Mouse (Mus musculus) kidney, adult 8-10 months (tissue): ENCODE data around the gene Sorbs2.

Experiments used
- DNase-seq, 2 experiments: peaks; one replicate each; pipeline ENCODE4 v3.0.0; 2022

The Sorbs2 gene

DNA sequence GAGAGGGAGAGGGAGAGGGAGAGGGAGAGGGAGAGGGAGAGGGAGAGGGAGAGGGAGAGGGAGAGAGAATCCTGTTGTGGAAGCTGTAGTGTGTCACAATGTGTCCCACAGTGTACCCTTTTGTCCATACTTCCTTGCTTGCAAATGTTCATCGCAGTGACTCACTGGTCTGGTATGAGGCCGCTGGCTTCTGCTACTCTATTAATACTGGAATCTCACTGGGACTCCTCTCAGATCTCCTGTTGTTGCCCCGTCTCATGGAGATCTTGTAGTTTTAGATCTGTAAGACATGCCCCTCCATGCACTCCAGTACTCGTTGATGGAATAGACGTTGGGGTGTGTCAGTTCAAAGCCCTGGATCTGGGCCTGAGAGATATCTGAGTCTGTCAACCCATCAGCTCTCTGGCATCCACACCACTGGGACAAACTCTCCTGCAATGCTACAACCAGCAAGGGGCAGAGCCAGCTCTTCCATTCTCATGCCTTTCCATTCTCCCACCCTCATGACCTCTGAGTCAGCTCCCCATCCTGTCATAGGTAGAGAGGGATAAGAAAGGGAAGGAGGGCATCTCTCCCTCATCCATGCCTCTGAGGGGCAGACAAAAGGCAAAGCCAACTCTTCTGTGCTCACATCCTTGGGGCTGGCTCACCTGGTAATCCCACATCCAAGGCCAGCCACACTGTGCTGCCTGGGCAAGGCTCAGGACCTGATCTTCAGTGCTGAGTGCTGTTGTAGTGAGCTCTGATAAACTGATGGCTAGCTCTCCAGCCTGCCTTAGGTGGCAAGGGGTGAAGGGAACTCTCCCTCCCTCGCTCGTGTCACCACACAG lies 72.3 kb downstream of the Sorbs2 start:
- DNase-seq = no peak

DNA sequence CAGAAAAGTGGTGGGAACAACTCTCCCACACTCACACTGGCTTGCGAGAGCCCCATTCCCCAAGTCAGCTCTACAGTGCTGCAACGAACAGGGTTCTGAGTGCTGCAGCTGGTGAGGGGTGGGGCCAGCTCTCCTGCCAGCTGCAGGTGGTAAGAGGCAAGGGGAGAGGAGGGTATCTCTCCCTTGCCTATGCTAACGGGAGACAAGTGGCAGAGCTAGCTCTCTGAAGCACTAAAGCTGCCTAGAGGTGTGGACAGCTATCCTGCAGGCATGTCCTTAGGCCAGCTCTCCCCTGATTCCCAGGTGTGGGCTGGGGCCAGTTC lies 72.9 kb downstream of the Sorbs2 start:
- no peak for DNase-seq

DNA sequence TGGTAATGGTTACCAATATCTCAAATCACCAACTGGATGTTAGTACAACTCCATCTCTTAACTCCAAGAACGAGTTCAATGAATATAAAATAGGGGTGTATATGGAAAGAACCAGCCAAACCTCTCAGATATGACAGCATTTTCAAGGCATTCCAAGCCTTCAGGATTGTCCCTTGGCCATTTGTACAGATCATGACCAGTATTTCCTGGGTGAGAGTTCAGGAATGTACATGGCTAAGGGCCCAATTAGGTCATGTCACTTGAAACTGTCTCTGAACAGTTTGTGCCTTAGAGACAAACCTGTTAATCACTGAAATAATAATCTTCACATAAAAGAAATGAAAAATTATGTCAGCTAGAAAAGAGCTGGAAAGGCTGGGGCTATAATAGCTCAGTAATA lies 76.3 kb downstream of the Sorbs2 start:
- DNase-seq = peak in 1 of 2 experiments; percentile 30

DNA sequence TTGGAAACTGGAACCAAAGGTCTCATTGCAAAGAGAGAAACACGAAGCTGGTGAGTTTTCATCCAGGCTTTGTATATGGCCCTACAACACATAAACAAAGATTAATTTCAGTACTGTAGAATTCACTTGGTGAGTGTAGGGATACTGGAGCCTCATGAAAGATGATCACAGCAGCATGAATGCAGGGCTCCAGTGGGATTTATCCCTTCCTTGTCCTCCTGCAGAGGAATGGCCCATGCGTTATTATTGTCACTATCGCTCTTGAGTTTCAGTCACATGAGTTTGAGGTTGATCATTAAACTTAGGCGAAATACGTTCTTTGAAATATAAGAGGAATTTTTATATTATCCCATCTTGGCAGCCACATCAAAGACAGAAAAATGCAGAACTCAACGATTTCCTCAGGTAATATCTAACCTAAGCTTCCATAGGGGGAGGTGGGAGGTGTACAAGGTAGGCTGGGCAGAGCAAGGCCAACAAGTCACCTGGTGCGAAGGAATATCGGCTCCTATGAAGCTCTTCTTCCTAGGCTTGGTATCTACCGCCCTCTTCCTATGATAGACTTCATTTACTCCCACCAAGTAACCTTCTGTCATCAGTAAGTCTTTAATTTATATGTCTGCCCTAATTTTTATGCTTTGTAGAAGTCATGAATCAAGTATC lies 76.9 kb downstream of the Sorbs2 start:
- DNase-seq = no peak

DNA sequence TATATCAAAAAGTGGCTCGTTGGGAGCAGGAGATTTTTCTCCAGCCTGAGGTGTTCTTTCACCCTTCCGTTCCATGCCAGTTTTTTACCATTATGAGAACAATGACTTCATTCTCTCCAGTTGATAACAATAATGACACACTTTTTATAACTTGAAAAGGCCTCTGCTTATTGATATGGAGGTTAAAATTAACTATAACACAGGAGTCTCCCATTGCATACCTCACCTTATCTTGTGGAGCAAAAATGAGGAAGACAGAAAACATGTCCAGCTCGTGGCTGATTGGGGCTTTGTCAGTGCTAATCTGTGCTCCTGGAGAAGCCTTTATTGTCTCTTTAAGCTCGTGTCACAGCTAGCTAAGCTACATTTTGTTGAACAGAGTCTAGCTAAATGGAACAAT lies 77.6 kb downstream of the Sorbs2 start:
- no peak for DNase-seq

DNA sequence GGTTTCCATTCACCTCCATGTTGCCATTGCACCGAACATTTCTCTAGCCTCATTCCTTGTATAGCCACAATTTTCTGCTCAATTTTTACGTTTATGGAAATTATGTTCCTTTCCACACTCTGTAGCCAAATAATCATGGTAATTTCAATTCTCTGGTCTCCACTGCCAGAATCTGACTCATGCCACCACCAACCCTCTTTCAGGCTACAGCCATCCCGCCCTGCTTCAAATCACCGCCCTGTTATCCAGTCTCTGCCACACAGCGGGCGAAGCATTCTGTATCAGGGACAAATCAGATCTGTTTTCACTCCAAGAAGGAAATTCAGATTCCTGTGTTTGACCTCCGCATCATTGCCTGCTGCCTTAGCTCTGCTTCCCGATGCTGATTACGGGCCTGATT lies 79.4 kb downstream of the Sorbs2 start:
- DNase-seq = no peak

DNA sequence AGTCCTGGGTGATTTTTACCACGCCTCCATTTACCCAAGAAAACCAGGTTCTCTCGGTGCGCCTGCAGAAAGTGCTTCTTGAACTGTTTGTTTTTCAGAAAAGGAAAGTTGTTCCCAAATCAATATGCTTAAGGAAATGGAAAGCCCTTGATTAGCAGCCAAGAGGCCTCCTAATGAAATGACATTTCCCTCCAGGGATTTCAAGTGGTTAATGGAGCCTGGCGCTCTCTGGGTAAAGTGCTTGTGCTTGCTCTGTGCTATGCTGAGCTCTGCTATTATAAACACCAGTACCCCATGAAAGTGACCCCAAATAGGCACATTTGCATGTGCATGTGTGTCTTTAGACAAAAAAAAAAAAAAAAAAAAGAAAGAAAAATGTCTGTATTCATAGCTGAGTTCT lies 84.3 kb downstream of the Sorbs2 start:
- peak; percentile 33 to 69 for DNase-seq

DNA sequence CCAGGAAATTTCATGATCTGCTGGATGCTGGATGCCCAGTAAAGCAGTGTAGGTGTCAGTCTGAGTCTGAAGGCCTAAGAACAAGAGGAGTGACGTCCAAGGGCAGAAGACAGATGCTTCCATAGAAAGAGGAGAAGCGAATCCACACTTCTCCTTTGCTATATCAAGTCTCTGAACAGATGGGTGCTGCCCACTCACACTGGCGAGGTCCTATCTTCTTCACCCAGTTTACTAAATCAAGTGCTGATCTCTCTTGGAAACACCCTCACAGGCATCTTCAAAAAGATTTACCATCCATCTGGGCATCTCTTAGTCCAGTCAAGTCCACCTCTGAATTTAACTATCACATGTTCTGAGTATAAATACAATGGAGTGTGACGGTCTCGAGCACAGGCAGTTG lies 86.1 kb downstream of the Sorbs2 start:
- DNase-seq = no peak

DNA sequence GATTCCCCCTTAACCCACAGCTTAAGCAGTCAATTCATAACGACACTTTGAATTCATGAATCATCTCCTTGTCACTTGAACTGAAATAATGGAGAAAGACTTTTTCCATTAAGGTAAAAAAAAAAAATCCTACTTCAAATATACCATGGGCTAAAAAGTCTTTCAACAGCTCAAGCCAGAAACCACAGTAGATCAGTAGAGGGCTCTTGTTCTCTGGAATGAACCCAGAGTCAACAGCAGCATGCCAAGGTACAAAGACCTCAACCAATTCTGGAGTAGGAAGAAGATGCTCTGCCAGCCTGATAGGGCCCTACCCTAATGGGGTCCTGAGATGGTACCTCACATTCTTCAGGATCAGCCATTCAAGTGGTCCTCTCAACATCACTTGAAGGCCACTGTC lies 88.4 kb downstream of the Sorbs2 start:
- DNase-seq = no peak

DNA sequence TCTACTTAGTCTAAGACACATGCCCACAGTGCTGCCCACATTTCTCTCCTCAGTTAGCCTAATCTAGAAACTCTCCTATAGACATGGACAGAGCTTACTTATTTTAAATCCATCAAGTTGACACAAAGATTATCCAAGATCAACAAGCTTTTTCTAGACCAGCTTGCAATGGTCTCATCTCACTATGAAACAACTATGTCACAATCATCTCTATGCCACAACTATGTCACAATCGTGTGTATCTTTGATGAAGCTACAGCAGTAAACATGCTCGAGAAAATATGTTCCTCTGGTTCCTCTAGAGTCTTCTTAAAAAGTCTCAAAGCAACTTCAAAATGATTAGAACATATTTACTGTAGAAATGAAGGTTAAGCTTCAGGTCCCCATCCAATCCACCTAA lies 89.0 kb downstream of the Sorbs2 start:
- no peak for DNase-seq

DNA sequence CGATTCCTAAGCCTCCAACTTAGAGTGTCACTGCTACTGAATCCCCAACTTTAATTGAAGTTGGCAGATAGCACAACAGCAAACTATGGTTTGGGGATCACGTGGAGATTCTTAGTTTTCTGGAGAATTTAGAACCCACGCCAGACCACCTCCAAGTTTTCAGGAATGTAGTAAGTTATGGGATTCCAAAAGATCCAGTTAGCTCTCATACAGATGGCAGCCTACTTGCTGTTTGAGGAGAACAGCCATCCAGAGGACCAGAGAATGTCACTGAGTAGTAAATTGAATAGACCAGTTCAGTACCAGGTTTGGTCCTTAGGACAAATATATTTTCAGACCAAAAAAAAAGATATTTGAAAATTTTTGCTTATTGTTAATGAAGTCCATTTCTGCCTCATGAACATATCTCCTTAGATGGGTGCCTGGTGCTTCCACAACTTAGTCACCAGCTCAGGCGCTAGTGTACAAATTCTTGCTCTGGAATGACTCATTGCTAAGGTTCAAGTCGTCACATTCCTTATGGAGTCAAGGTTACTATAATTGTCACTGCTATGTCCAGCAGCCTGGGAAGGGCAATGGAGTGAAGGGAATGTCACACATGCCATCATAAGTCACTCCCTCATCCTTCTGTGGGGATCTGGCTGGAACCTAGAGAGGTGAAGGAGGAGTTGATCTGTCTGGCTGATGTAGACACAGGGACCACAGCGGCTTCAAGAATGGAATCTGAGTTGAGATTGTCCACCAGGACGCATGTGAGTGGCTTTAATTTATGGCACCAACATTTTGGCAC lies 90.2 kb downstream of the Sorbs2 start:
- no peak for DNase-seq

DNA sequence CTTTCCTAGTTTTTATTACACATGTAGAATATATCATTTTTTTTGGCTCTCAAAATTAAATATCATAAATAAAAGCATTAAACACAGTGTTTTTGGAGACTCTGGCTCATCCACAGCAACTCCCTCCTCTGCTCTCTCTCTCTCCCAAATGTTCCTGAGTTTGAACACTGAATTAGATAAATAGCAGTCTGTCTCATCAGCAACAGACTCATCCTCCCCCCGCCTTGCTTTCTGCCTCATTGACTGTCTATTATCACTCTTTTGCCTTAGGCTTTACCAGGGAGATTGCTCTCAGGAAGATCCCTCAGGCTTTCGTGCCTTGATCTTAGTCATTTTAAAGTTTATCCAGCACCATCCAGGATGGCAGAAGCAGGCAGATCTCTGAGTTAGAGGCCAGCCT lies 91.3 kb downstream of the Sorbs2 start:
- no peak for DNase-seq

DNA sequence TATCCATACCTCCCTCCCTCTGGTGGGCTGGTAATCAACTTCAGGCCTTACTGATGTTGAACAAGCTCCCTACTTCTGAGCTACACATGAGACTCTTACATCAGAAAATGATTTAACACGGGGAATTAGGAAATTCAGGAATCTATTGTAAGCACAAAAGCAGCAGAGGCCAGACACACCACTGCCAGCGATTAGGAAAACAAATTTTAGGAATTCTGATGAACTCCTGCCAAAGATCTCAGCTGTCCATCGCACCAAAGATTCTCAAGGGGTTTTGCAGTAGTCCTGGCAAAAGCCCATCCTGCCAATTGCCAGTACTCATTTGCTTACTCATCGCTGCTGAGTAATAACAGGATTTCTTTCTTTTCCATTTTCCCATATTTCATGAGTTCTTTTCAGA lies 94.4 kb downstream of the Sorbs2 start:
- no peak for DNase-seq

DNA sequence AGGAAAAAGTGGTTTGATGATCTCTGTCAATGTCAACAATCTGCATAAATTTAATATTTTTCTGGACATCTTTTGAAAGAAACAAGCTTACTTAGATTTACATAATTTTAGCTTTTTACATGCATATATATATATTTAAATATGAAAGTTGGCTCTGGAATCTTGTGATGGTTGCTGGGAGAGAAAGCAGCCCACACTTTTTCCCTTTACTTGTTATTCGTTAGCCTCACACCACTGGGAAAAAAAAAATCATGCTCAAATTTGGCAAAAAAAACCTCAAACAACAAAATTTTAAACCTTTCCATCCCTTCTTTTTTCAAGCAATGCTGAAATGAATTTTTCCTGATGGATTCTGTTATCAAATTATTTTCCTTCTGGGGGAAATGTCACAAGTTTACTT lies 97.8 kb downstream of the Sorbs2 start:
- DNase-seq = no peak

DNA sequence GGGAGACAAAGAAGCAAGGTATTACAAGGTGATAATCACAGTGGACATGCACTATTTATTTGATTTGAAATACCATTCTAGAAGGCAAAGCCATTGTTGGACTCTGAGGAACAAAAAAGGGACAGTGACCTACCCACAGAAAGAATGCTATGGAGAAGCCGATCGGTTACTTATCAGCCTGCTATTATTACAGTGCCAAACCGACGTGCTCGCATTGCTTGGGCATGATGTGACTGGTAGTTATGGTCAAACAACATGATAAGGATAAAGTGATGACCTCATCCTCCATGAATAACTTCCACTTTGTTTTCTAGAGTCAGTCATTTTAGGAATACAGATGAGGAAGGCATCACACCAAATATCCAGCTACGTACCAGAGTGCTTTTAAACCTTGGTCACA lies 99.4 kb downstream of the Sorbs2 start:
- DNase-seq = no peak

DNA sequence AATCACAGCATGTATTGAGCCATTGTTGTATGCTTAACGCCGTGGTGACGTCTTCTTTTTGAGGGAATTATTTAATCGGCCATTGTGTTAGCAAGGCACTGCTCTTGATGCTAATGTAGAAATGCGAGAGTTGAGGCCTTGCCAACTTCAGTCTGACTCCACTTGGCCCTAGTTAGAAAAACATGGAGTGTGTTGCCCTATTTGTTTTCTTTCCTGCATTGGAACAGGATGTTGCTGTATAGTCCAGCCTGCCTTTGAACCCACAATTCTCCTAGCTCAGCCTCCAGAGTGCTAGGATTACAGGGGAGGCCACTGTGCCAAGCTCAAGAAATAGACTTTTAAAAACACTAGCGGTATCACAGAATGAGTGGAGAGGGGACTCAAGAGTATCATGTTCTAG lies 100.8 kb downstream of the Sorbs2 start:
- DNase-seq = no peak

DNA sequence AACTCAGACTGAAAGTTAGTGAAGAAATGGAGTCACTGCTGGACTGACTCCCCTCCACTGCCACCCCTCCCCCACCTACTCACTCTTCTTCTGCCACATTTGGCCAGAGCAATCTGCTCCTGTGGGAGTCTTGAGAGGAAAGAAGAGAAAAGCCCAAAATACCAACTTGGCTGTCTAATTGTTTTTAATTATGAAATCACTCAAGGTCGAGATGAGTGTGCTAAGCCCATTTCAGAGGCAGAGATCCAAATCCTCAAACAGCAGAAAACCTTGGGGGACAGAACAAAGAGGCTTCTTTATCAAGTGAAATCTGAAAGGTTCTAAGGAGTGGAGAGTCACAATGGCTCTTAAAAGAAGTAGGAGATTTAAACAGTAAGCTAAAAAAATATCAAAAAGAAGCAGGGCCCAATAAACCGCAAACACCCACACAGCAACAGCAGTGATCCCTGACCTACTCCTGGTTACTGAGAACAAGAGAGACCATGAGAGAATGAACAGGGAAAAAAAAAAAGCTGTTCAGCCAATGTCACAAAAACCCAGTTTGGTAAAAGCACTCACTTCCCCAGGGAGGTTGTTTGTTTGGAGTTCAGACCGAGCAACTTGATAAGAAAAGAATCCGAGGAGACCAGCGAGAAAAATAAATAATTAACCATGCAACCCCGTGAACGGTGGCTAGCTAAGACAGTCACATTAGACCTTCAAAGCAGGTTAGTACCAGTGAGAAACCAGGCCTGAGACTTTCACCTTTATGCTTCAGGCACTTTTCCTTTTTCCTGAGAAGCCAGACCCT lies 103.0 kb downstream of the Sorbs2 start:
- peak; percentile 34 to 80 for DNase-seq

DNA sequence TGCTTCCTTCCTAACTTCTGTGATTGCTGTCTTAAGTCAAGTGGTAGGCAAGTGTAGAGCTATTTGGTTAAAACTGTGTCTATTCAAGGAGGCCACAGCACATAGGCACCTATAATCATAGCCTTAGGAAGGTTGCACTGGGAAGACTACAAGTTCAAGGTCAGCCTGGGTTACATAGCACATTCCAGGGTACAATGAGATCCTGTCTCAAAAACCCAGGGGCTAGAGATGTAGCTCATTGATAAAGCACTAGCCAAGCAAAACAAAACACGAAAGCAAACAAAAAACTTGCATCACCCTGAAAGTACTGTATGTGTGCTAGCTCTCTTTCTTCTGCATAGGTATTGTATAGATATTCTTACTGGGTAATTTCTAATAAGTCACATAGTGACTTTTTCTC lies 103.7 kb downstream of the Sorbs2 start:
- DNase-seq = peak in 1 of 2 experiments; percentile 17

DNA sequence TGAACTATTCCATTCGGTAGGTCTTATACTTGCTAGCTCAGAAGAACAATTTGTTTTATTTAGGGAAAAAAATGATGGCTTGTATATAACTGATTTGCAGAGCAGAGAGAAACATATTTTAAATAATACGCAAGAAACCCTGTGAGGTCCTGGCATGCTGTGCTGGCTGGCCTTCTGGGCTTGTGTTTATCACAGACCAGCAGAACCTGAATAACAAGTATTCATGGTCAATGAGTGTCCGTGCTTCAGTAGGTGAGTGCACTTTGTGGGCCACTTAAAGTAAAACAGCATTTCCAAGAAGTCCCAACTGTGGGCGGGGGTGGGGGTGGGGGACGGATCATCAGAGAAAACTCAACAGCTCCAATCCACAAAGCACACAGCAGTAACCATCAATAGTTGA lies 107.0 kb downstream of the Sorbs2 start:
- DNase-seq = peak; percentile 31 to 62

DNA sequence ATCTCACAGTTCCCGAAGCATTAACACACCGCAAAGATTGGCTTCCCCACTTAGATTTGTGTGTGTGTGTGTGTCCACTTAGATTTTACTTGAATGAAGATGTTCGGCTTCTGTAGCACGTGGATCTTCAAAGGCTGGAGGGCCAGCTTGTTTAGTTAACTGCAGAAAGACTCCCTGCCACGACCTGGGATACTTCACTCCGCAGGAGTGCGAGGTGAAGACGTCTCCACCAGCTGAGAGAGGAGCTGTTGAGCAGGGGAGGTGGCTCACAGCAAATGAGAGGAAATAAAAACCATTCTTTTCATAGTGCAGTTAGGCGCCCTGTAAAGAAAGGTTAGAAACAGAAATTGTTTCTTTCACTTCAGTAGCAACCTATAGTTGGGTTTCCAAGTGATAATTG lies 107.5 kb downstream of the Sorbs2 start:
- no peak for DNase-seq

DNA sequence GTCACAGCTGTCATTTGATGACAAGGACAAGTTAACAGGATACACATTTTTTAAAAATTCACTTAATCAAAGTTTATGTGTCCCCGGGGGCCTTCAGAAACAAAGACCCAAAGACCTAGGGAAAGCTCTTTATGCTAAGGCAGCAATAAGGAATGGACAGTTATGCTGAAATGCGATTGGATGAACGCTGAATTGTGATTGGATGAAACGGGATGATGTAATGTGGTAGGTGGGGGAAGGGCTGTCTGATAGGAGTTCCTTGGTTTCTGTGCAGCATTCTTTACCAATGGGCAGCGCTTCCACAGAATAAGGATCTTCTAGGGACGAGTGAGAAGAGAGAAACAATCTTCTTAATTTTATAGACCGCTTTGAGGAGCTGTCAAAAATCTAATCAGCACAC lies 108.0 kb downstream of the Sorbs2 start:
- no peak for DNase-seq

DNA sequence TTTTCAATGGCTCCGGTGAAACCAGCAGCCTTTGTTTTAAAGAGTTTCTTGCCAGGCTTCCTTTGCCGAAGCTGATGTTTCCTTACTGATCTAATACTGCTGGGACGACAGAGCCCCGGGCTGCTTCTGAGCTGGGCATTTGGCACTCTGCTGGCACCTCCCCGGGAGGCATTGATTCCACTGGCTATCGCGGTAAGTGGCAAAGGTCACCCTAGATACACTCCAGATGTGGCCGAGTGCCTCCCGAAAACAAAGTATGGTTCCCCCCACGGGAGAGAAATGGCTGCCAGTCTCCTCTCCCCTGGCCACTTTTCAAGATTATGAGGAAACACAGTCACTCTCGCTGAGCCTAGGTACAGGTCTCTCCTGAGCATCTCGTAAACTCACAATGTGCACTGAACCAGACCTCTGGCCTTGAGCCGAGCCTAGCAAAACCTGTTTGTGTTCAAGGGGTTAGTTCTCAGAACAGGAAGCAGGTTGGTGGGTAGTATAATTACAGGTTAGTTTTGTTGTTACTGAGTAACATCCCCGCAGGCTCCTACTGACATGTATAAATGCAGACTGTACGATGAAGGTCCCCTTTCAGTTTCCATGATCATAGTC lies 114.1 kb downstream of the Sorbs2 start:
- peak in 1 of 2 experiments; percentile 17 for DNase-seq

DNA sequence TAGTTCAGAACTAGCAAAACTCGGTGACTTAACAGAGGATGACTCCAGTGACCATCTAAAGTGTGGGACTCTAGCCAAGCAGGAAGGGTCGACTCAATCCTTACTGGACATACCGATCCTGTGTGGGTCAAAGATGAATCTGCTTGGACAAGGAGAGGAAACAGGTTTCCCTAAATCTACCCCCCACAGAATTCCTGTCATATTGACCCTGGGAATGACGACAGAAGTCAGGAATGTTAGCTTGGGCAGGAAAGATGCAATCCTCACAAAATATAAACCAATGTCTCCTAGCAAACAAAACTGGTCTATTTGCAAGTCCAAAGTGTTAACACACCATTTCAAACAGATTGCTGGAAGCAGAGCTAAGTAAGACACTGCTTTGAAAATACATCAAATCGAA lies 118.8 kb downstream of the Sorbs2 start:
- DNase-seq = no peak
